Mouse (Mus musculus): ENCODE measurements around the gene Glod5. TPM values are rescaled to one million over a fixed set of nuclear protein-coding genes. Genes with fewer than 3 reads are reported as not detected.

The Glod5 gene
- total RNA-seq, 2 experiments from 2014 or later, result 0.75 to 0.94 TPM

DNA sequence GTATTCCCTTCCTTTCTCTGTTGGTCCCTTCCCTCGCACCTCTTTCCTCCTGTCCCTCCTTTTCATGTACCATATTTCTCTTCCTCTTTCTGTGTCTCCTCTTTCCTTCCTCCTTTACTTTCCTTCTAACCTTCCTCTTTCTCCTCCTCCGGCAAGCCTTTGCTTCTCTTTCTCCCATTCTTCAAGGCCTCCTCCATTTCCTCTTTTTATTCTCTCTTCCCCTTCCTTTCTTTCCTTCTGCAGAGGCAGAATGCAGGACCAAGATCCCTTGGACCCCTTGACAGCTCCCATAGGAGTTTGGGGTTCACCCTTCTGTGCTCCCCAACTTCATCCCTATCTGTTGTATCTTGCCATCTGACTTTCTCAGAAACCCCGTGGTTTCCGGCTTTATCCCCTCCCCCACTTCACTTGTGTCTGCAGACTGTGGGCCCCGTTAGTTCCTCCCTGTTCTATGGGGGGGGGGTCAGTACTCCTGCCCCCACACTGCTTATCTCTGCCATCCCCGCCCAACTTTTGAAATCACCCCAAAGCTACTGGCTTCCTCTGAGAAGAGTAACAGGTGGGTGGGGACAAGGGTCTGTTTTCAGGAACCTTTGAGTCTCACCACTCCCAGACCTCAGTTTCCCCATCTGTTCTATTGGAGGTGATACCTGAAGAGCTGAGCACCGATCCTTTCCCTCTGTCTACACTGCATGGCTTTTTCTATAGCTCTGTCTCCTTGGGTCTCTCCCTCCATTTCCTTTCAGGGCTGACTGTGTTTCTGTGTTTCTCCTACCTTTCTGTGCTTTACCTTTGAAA is 54.3 kb downstream of the Glod5 start:
- DNase-seq (ENCODE audit: extremely low spot score in 1 of 2, low spot score in 2 of 2), result no peak
- TF ChIP-seq CTCF (IDR thresholded peaks at IDR 0.05), result no peak
- intact Hi-C loops (cut with DNase I), result no loop called here
- Histone ChIP-seq H3K27ac (no peak overlapping the region), H3K4me3 (no peak overlapping the region)

DNA sequence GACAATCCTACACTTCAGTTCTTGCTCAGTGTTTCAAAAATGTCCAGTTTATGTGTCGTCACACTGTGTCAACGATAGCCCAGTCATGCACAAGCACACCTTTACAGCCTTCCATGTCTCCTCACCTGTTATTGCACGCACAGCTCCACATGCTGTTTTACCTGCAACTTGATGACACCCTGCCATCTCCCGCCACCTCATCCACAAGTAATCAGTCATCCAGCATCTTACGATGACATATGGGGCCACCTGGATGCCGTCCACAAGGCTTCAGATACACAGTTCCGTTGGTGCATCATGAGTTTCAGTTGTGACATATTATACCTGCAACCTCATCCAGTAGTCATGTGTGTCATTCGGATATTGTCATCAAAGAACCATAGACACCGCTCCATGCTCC is 59.4 kb downstream of the Glod5 start:
- TF ChIP-seq CTCF (IDR thresholded peaks at IDR 0.05), result no peak
- Histone ChIP-seq H3K4me3 (no peak overlapping the region), H3K27ac (no peak overlapping the region)
- DNase-seq (ENCODE audit: extremely low spot score in 1 of 2, low spot score in 2 of 2), result no peak
- intact Hi-C loops (cut with DNase I), result loop anchor here (10.0 kb wide), 1 partner anchor 46 kb away; no protein-coding TSS in a partner anchor

Other genes starting within 250 kb of the Glod5 start
- gene Gripap1, start 228.7 kb downstream of the Glod5 start, total RNA-seq (2021), result 100 to 1,000 TPM; 109 to 113 TPM
- 1 to 10 TPM; 7.7 to 9.3 TPM for gene Kcnd1, start 196.2 kb downstream of the Glod5 start, total RNA-seq (2021)
- gene Otud5, start 177.1 kb downstream of the Glod5 start, total RNA-seq (2021), result 10 to 100 TPM; 76.4 to 84.1 TPM
- 10 to 100 TPM; 53.6 to 56.3 TPM for gene Pim2, start 140.2 kb downstream of the Glod5 start, total RNA-seq (2021)
- 10 to 100 TPM; 31.9 to 39.6 TPM for gene Slc35a2, start 134.5 kb downstream of the Glod5 start, total RNA-seq (2021)
- 10 to 100 TPM; 80.5 to 83.6 TPM for gene Pqbp1, start 119.2 kb downstream of the Glod5 start, total RNA-seq (2021)
- 10 to 100 TPM; 19.3 to 27.4 TPM for gene Timm17b, start 119.1 kb downstream of the Glod5 start, total RNA-seq (2021)
- gene Gm10491, start 110.7 kb downstream of the Glod5 start, total RNA-seq (2021), result not detected
- not detected for gene Gm10490, start 109.0 kb downstream of the Glod5 start, total RNA-seq (2021)
- gene Pcsk1n, start 98.7 kb downstream of the Glod5 start, total RNA-seq (2021), result 100 to 1,000 TPM; 463 to 503 TPM
- gene Eras, start 89.9 kb downstream of the Glod5 start, total RNA-seq (2021), result not detected
- gene Hdac6, start 70.6 kb downstream of the Glod5 start, total RNA-seq (2021), result 10 to 100 TPM; 50.3 to 52.7 TPM
- not detected for gene Gata1, start 40.4 kb downstream of the Glod5 start, total RNA-seq (2021)
- 10 to 100 TPM; 22.5 to 27.1 TPM for gene Suv39h1, start 56.3 kb upstream of the Glod5 start, total RNA-seq (2021)
- gene Was, start 72.0 kb upstream of the Glod5 start, total RNA-seq (2021), result 1 to 10 TPM; 1.5 to 1.9 TPM
- 100 to 1,000 TPM; 190 to 220 TPM for gene Wdr13, start 114.4 kb upstream of the Glod5 start, total RNA-seq (2021)
- 100 to 1,000 TPM in 1 of 2 experiments, 10 to 100 TPM in 1; 86.0 to 124 TPM for gene Rbm3, start 127.4 kb upstream of the Glod5 start, total RNA-seq (2021)
- gene Tbc1d25, start 157.7 kb upstream of the Glod5 start, total RNA-seq (2021), result 10 to 100 TPM; 14.5 to 16.6 TPM
- gene Ebp, start 175.0 kb upstream of the Glod5 start, total RNA-seq (2021), result 10 to 100 TPM; 34.8 to 35.7 TPM
- gene Porcn, start 188.0 kb upstream of the Glod5 start, total RNA-seq (2021), result 10 to 100 TPM; 74.7 to 84.7 TPM
- 10 to 100 TPM; 23.8 to 24.3 TPM for gene Ftsj1, start 233.9 kb upstream of the Glod5 start, total RNA-seq (2021)